Mouse (Mus musculus) c-Kit-negative CD71-positive TER-119-positive erythroid progenitor cells, embryonic 14.5 days (primary cell): ENCODE data around the gene Gnai1.
"Not testable (repeated sequence)": the region's sequence is repeated elsewhere in the genome, so short reads cannot be mapped to it uniquely, and the experiment has no call there.

ENCODE experiments used
- DNase-seq: peaks from one replicate; pipeline ENCODE4 v3.0.0-alpha.2; 2013; ENCODE audit warnings: low read depth, low spot score

Gnai1 gene

GRCm38 (mm10) chr5:18360281-18360819 lies at the start of gene Gnai1:
Gene Gnai1 (minus strand): TSS chr5:18360355.
- DNase-seq = no peak

- DNase-seq = no peak
These were observed 7.7 kb upstream of the Gnai1 start for GRCm38 (mm10) chr5:18367864-18368263.

- no peak for DNase-seq
These were observed 5.3 kb upstream of the Gnai1 start for GRCm38 (mm10) chr5:18365460-18365859.

GRCm38 (mm10) chr5:18360956-18361355 lies 801 bp upstream of the Gnai1 start:
- DNase-seq = no peak

- DNase-seq = no peak
These were observed 527 bp downstream of the Gnai1 start for GRCm38 (mm10) chr5:18359376-18360280.

- DNase-seq = no peak
These were observed 1.4 kb downstream of the Gnai1 start for GRCm38 (mm10) chr5:18358778-18359177.

- no peak for DNase-seq
These were observed 2.0 kb downstream of the Gnai1 start for GRCm38 (mm10) chr5:18358191-18358590.

- no peak for DNase-seq
These were observed 12.9 kb downstream of the Gnai1 start for GRCm38 (mm10) chr5:18347297-18347696.

- no peak for DNase-seq
These were observed 16.6 kb downstream of the Gnai1 start for GRCm38 (mm10) chr5:18343455-18344142.

- DNase-seq = no peak
These were observed 17.2 kb downstream of the Gnai1 start for GRCm38 (mm10) chr5:18342765-18343454.

- not testable (repeated sequence) for DNase-seq
These were observed 18.3 kb downstream of the Gnai1 start for GRCm38 (mm10) chr5:18341876-18342275.

GRCm38 (mm10) chr5:18332256-18332655 lies 27.9 kb downstream of the Gnai1 start:
- no peak for DNase-seq

GRCm38 (mm10) chr5:18330726-18331125 lies 29.4 kb downstream of the Gnai1 start:
- DNase-seq = no peak

GRCm38 (mm10) chr5:18326159-18326558 lies 34.0 kb downstream of the Gnai1 start:
- no peak for DNase-seq

GRCm38 (mm10) chr5:18323534-18323933 lies 36.6 kb downstream of the Gnai1 start:
- no peak for DNase-seq

- no peak for DNase-seq
These were observed 38.5 kb downstream of the Gnai1 start for GRCm38 (mm10) chr5:18321661-18322060.

GRCm38 (mm10) chr5:18318846-18319245 lies 41.3 kb downstream of the Gnai1 start:
- DNase-seq = no peak

GRCm38 (mm10) chr5:18307229-18307804 lies 52.8 kb downstream of the Gnai1 start:
- DNase-seq = no peak

- DNase-seq = no peak
These were observed 63.6 kb downstream of the Gnai1 start for GRCm38 (mm10) chr5:18296584-18296983.

GRCm38 (mm10) chr5:18292744-18293143 lies 67.4 kb downstream of the Gnai1 start:
- DNase-seq = no peak

- no peak for DNase-seq
These were observed 70.6 kb downstream of the Gnai1 start for GRCm38 (mm10) chr5:18289530-18289929.

- DNase-seq = no peak
These were observed 71.5 kb downstream of the Gnai1 start for GRCm38 (mm10) chr5:18288694-18289093.
